Mouse (Mus musculus) myocyte (in vitro differentiated cells): Measurements from ENCODE around the gene Wls.

Source experiments
- E2F4 ChIP-seq: IDR thresholded peaks from one replicate; pipeline ENCODE4 v1.6.1; 2011; ENCODE audit warnings: mild to moderate bottlenecking, control low read depth, moderate library complexity; ENCODE audit not compliant: insufficient read depth
- POLR2A ChIP-seq: IDR thresholded peaks from one replicate; pipeline ENCODE4 v1.6.1; 2011; ENCODE audit warnings: low read depth, mild to moderate bottlenecking, control low read depth, moderate library complexity; ENCODE audit not compliant: insufficient read length

DNA sequence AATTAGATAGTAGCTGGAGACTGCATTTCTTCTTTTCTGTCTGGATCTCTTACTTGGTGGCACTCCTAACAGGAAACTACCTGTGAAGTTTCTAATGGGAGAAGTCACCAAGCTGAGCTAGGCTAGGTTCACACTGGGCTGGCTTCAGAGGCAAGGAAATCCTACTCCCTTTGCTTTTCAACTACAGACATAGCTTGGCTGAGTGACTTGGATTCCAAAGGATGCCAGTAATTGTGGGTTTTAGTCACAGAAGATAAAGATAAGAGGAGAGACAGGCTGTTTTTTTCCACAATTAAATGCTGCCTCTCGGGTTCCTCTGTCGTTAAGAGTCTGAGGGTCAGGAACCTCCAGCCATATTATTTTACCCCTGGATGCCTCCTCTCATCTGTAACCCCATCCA, 43.9 kb downstream of the Wls start:
- TF ChIP-seq POLR2A (no peak), E2F4 (no peak)
